Mouse (Mus musculus) CH12.LX (cell line): ENCODE measurements at regions not wholly inside any gene's neighbourhood (a gene's known extent, or its start where the extent isn't known, plus 50 kb on each side); places are given as distances from the start of the nearest gene placed in this dataset.

Experiments used
- CHD1 ChIP-seq: IDR thresholded peaks from 2 replicates; pipeline ENCODE4 v1.6.1; 2012; ENCODE audit warnings: low read depth, low read length, improper control_type of control experiment, inconsistent platforms
- CTCF ChIP-seq, 2 experiments: IDR thresholded peaks in 1 of 2; conservative IDR thresholded peaks in 1 of 2; 2 replicates each; pipeline ENCODE4 v1.5.1; 2011 to 2012; ENCODE audit warnings: low read depth in 2 of 2, low read length in 2 of 2, improper control_type of control experiment in 1 of 2, inconsistent platforms in 1 of 2, mild to moderate bottlenecking in 1 of 2, moderate library complexity in 1 of 2
- E2F4 ChIP-seq: IDR thresholded peaks from 2 replicates; pipeline ENCODE4 v1.6.1; 2011; ENCODE audit warnings: low read depth, low read length, improper control_type of control experiment; ENCODE audit not compliant: insufficient replicate concordance
- EP300 ChIP-seq: IDR thresholded peaks from 2 replicates; pipeline ENCODE4 v1.6.1; 2011; ENCODE audit warnings: low read length, improper control_type of control experiment
- ETS1 ChIP-seq: conservative IDR thresholded peaks from 2 replicates; pipeline ENCODE4 v1.6.1; 2012; ENCODE audit warnings: low read depth, mild to moderate bottlenecking, inconsistent platforms, low read length, improper control_type of control experiment, moderate library complexity
- JUN ChIP-seq: IDR thresholded peaks from 2 replicates; pipeline ENCODE4 v1.6.1; 2011; ENCODE audit warnings: low read depth, mild to moderate bottlenecking, low read length, improper control_type of control experiment, moderate library complexity; ENCODE audit not compliant: insufficient read depth
- JUND ChIP-seq: conservative IDR thresholded peaks from 2 replicates; pipeline ENCODE4 v1.6.1; 2011; ENCODE audit warnings: low read depth, low read length, improper control_type of control experiment
- MYC ChIP-seq: IDR thresholded peaks from 2 replicates; pipeline ENCODE4 v1.6.1; 2011; ENCODE audit warnings: low read depth, mild to moderate bottlenecking, improper control_type of control experiment, low read length
- NELFE ChIP-seq: IDR thresholded peaks from 2 replicates; pipeline ENCODE4 v1.6.1; 2011; ENCODE audit warnings: low read depth, low read length, improper control_type of control experiment
- POLR2A ChIP-seq: IDR thresholded peaks from 2 replicates; pipeline ENCODE4 v1.6.1; 2011; ENCODE audit warnings: low read depth, mild to moderate bottlenecking, improper control_type of control experiment, low read length
- UBTF ChIP-seq: IDR thresholded peaks from 2 replicates; pipeline ENCODE4 v1.6.1; 2012; ENCODE audit warnings: low read depth, mild to moderate bottlenecking, inconsistent platforms, low read length, improper control_type of control experiment, moderate library complexity
- ZNF384 ChIP-seq: IDR thresholded peaks from 2 replicates; pipeline ENCODE4 v1.6.1; 2012; ENCODE audit warnings: low read depth, low read length, improper control_type of control experiment, inconsistent platforms

- no peak for TF ChIP-seq CTCF (conservative IDR thresholded peaks at IDR 0.05 in 1 of 2, IDR thresholded peaks at IDR 0.05 in 1 of 2; ENCODE audit: low read depth in 2 of 2, low read length in 2 of 2)
- TF ChIP-seq NELFE: no peak
- no peak for TF ChIP-seq JUN
- TF ChIP-seq ETS1: no peak
- TF ChIP-seq JUND: no peak
- no peak for TF ChIP-seq E2F4
- no peak for TF ChIP-seq POLR2A
- TF ChIP-seq ZNF384: no peak
- no peak for TF ChIP-seq UBTF
- TF ChIP-seq EP300: no peak
- no peak for TF ChIP-seq CHD1
- no peak for TF ChIP-seq MYC
Observed at GRCm38 (mm10) chr3:147455383-147455782, 603.2 kb downstream of the Ttll7 start.
